Mouse (Mus musculus) adrenal gland, adult (tissue): ENCODE data around the gene Insyn1.

Experiments used
- DNase-seq, 2 experiments: peaks; one replicate each; pipeline ENCODE4 v3.0.0; 2022 to 2023; ENCODE audit warnings: low spot score in 1 of 2; ENCODE audit not compliant: inconsistent age in 2 of 2

Gene Insyn1

GRCm38 (mm10) chr9:58487851-58488801, at the start of gene Insyn1:
Insyn1 (plus strand) TSS chr9:58488603.
- DNase-seq, result peak; percentile 64 to 91

GRCm38 (mm10) chr9:58438921-58439396, 49.4 kb upstream of the Insyn1 start:
- DNase-seq, result no peak

- DNase-seq, result peak; percentile 48 to 89
These were observed 48.3 kb upstream of the Insyn1 start for GRCm38 (mm10) chr9:58440100-58440499.

- DNase-seq, result no peak
These were observed 47.8 kb upstream of the Insyn1 start for GRCm38 (mm10) chr9:58440614-58441013.

GRCm38 (mm10) chr9:58441351-58442104, 46.9 kb upstream of the Insyn1 start:
- DNase-seq, result peak; percentile 50 to 79

GRCm38 (mm10) chr9:58442105-58443010, 46.0 kb upstream of the Insyn1 start:
- peak in 1 of 2 experiments; percentile 54 for DNase-seq

- no peak for DNase-seq
These were observed 45.3 kb upstream of the Insyn1 start for GRCm38 (mm10) chr9:58443061-58443460.

GRCm38 (mm10) chr9:58446829-58447228, 41.6 kb upstream of the Insyn1 start:
- no peak for DNase-seq

- DNase-seq, result no peak
These were observed 40.3 kb upstream of the Insyn1 start for GRCm38 (mm10) chr9:58447997-58448595.

- no peak for DNase-seq
These were observed 38.9 kb upstream of the Insyn1 start for GRCm38 (mm10) chr9:58449526-58449925.

GRCm38 (mm10) chr9:58453791-58454378, 34.5 kb upstream of the Insyn1 start:
- DNase-seq, result peak; percentile 27 to 83

GRCm38 (mm10) chr9:58454886-58455285, 33.5 kb upstream of the Insyn1 start:
- no peak for DNase-seq

- no peak for DNase-seq
These were observed 32.6 kb upstream of the Insyn1 start for GRCm38 (mm10) chr9:58455798-58456197.

- peak in 1 of 2 experiments; percentile 47 for DNase-seq
These were observed 30.9 kb upstream of the Insyn1 start for GRCm38 (mm10) chr9:58457481-58457955.

GRCm38 (mm10) chr9:58458341-58458740, 30.1 kb upstream of the Insyn1 start:
- DNase-seq, result no peak

GRCm38 (mm10) chr9:58458856-58459553, 29.4 kb upstream of the Insyn1 start:
- DNase-seq, result no peak

GRCm38 (mm10) chr9:58467345-58468025, 20.9 kb upstream of the Insyn1 start:
- no peak for DNase-seq

- DNase-seq, result no peak
These were observed 17.9 kb upstream of the Insyn1 start for GRCm38 (mm10) chr9:58470466-58470865.
